Comparison of ENCODE assay signal across 15 mouse cellular contexts in genomic region chr2:49712336-49712887, GRCm38 (mm10).
DNase-seq lines count a peak whose midpoint lies in the region; ATAC-seq and TF ChIP-seq lines count a peak whose summit lies in the region.
"Had no signal": no experiment of that assay in that cellular context is flagged by ENCODE, and none has a peak within 500 bp of the region (broad histone marks: within the 10 kb centered on the region; RNA-seq: fewer than 3 reads in every experiment).

No protein-coding gene starts in this region.

- no peak for TF ChIP-seq EP300 in heart, postnatal 0 days (IDR thresholded peaks at IDR 0.05; ENCODE audit: low read depth)

- WGBS in heart, postnatal 0 days = 60% methylated on average over 7 of the region's 7 CpGs
- whole genome bisulfite sequencing in heart, embryonic 10.5 days = 74% methylated on average over 7 of the region's 7 CpGs
- 75% methylated on average over 7 of the region's 7 CpGs for WGBS in midbrain, embryonic 11.5 days
- 74% methylated on average over 7 of the region's 7 CpGs for WGBS in midbrain, embryonic 14.5 days

- H3K4me1 ChIP-seq in heart, postnatal 0 days (ENCODE audit: control insufficient read depth, insufficient read depth) = peaks cover 3% of the 10 kb centered on the region; the same call in 1 of the 2 replicates
- H3K4me1 ChIP-seq in heart, embryonic 10.5 days = no peaks in the 10 kb centered on the region
- H3K4me1 ChIP-seq in midbrain, embryonic 11.5 days (ENCODE audit: control insufficient read depth, insufficient read depth, low read length) = no peaks in the 10 kb centered on the region
- H3K4me1 ChIP-seq in midbrain, embryonic 14.5 days (ENCODE audit: control insufficient read depth, insufficient read depth, low read length) = 0 out of 2 replicates have a peak, but pooled peaks cover 3% of the 10 kb centered on the region
- H3K4me1 ChIP-seq: limb, embryonic 13.5 days had no signal

- H3K4me2 ChIP-seq in heart, postnatal 0 days (ENCODE audit: low read depth, low read length) = no peak overlapping the region
- no peak overlapping the region for H3K4me2 ChIP-seq in midbrain, embryonic 11.5 days
- no peak overlapping the region for H3K4me2 ChIP-seq in midbrain, embryonic 14.5 days (ENCODE audit: low read length)
- H3K4me2 ChIP-seq: limb, embryonic 13.5 days had no signal

- no peak overlapping the region for H3K9ac ChIP-seq in heart, postnatal 0 days (replicated peaks; ENCODE audit: low read depth, low read length)
- H3K9ac ChIP-seq in midbrain, embryonic 11.5 days (ENCODE audit: low read length) = no peak overlapping the region
- H3K9ac ChIP-seq in midbrain, embryonic 14.5 days (replicated peaks; ENCODE audit: low read length) = no peak overlapping the region
- H3K9ac ChIP-seq: limb, embryonic 13.5 days; liver, postnatal 0 days had no signal

- H3K4me3 ChIP-seq in heart, postnatal 0 days (ENCODE audit: low read depth, low read length) = no peak overlapping the region
- no peak overlapping the region for H3K4me3 ChIP-seq in heart, embryonic 10.5 days
- H3K4me3 ChIP-seq in midbrain, embryonic 11.5 days (ENCODE audit: low read depth, low read length) = no peak overlapping the region
- no peak overlapping the region for H3K4me3 ChIP-seq in midbrain, embryonic 14.5 days (replicated peaks; ENCODE audit: low read depth, low read length)
- H3K4me3 ChIP-seq: limb, embryonic 13.5 days had no signal

- H3K27ac ChIP-seq in heart, postnatal 0 days (ENCODE audit: low read depth) = no peak overlapping the region
- no peak overlapping the region for H3K27ac ChIP-seq in heart, embryonic 10.5 days
- no peak overlapping the region for H3K27ac ChIP-seq in midbrain, embryonic 11.5 days (ENCODE audit: low read depth, low read length)
- no peak overlapping the region; the same call in 1 of the 2 replicates for H3K27ac ChIP-seq in midbrain, embryonic 14.5 days (replicated peaks; ENCODE audit: low read depth, low read length)
- H3K27ac ChIP-seq: limb, embryonic 13.5 days had no signal

- no peak for DNase-seq in heart, postnatal 0 days (ENCODE audit: low spot score)
- DNase-seq in heart, embryonic 10.5 days (ENCODE audit: low spot score) = no peak
- peak; percentile 67 for DNase-seq in midbrain, embryonic 11.5 days (ENCODE audit: low spot score, missing footprints)
- DNase-seq in midbrain, embryonic 14.5 days = no peak
- peak; percentile 72 for DNase-seq in brain, adult 2 months (ENCODE audit: low read depth, low spot score)
- DNase-seq in yolk sac, embryonic 10.5 days (ENCODE audit: low spot score) = no peak
- no peak for DNase-seq in natural killer cell, adult 2 months (ENCODE audit: low spot score in 2 of 2)
- DNase-seq: adrenal gland, postnatal 14 days; heart, adult 11 months; heart, postnatal 14 days; kidney, postnatal 25 days; layer of hippocampus, postnatal 36 days; liver, postnatal 0 days; right cerebral cortex, postnatal 14 days had no signal

- ATAC-seq in heart, postnatal 0 days (ENCODE audit: insufficient read depth, low read depth) = no peak
- no peak for ATAC-seq in midbrain, embryonic 11.5 days (ENCODE audit: low FRiP score)
- no peak for ATAC-seq in midbrain, embryonic 14.5 days (ENCODE audit: low FRiP score, low TSS enrichment)
- ATAC-seq: liver, postnatal 0 days had no signal

- H3K27me3 ChIP-seq in heart, postnatal 0 days (ENCODE audit: control insufficient read depth, insufficient read depth, low read length) = no peaks in the 10 kb centered on the region
- no peaks in the 10 kb centered on the region for H3K27me3 ChIP-seq in heart, embryonic 10.5 days (ENCODE audit: insufficient read depth, poor library complexity, severe bottlenecking)
- no peaks in the 10 kb centered on the region for H3K27me3 ChIP-seq in midbrain, embryonic 11.5 days (ENCODE audit: control insufficient read depth, insufficient read depth, low read length)
- no peaks in the 10 kb centered on the region for H3K27me3 ChIP-seq in midbrain, embryonic 14.5 days (ENCODE audit: control insufficient read depth, insufficient read depth, low read length)
- H3K27me3 ChIP-seq: limb, embryonic 13.5 days had no signal

- peak; percentile 21; the same call in 1 of the 2 replicates for TF ChIP-seq CTCF in heart, postnatal 0 days (IDR thresholded peaks at IDR 0.05; ENCODE audit: low read depth)

- no peaks in the 10 kb centered on the region for H3K9me3 ChIP-seq in heart, postnatal 0 days (replicated peaks; ENCODE audit: control insufficient read depth, low read length)
- no peaks in the 10 kb centered on the region for H3K9me3 ChIP-seq in heart, embryonic 10.5 days
- no peaks in the 10 kb centered on the region for H3K9me3 ChIP-seq in midbrain, embryonic 11.5 days (ENCODE audit: control insufficient read depth, low read length)
- H3K9me3 ChIP-seq in midbrain, embryonic 14.5 days (ENCODE audit: control insufficient read depth, low read length) = no peaks in the 10 kb centered on the region
- H3K9me3 ChIP-seq: limb, embryonic 13.5 days had no signal

- H3K36me3 ChIP-seq in heart, postnatal 0 days (replicated peaks; ENCODE audit: control insufficient read depth, insufficient read depth, low read length) = no peaks in the 10 kb centered on the region
- no peaks in the 10 kb centered on the region for H3K36me3 ChIP-seq in heart, embryonic 10.5 days
- peaks cover 2% of the 10 kb centered on the region for H3K36me3 ChIP-seq in midbrain, embryonic 11.5 days (ENCODE audit: control insufficient read depth, insufficient read depth, low read length)
- H3K36me3 ChIP-seq in midbrain, embryonic 14.5 days (ENCODE audit: control insufficient read depth, insufficient read depth, low read length) = peaks cover 64% of the 10 kb centered on the region

Comparison
In these comparisons a context has a peak if more than half of its experiments do, and no peak if none do; other contexts are left out.
1. DNase-seq: peak in midbrain, embryonic 11.5 days (single experiment) and brain, adult 2 months (single experiment); none in heart, postnatal 0 days (single experiment), heart, embryonic 10.5 days (single experiment), midbrain, embryonic 14.5 days (single experiment), yolk sac, embryonic 10.5 days (single experiment) and natural killer cell, adult 2 months (0 of 2).